Mouse (Mus musculus): ENCODE measurements around the gene Hdac1. TPM values are rescaled to one million over a fixed set of nuclear protein-coding genes. Genes with fewer than 3 reads are reported as not detected.

Gene Hdac1
- total and polyA plus RNA-seq, 2 experiments from 2014 or later = 38.0 to 56.6 TPM

- no peaks in the 10 kb centered on the region; the same call in 1 of the 2 replicates for H3K4me1 ChIP-seq (ENCODE audit: insufficient read depth, low read length)
- no peak within 1 kb of the TSS for H3K27ac ChIP-seq
- no peak for TF ChIP-seq CTCF (IDR thresholded peaks at IDR 0.05; ENCODE audit: low read depth)
- no peaks in the 10 kb centered on the region for H3K36me3 ChIP-seq (ENCODE audit: insufficient read depth, low read length)
- H3K4me2 ChIP-seq (ENCODE audit: low read depth, low read length) = no peak within 1 kb of the TSS
- ATAC-seq (no peak), DNase-seq (ENCODE audit: low spot score) (no peak)
- 93% methylated on average over 8 of the region's 8 CpGs for WGBS
- H3K9me3 ChIP-seq (ENCODE audit: low read length) = no peaks in the 10 kb centered on the region
- no peak within 1 kb of the TSS for H3K4me3 ChIP-seq (ENCODE audit: low read length)
- no peaks in the 10 kb centered on the region for H3K27me3 ChIP-seq (ENCODE audit: insufficient read depth, low read length)
- no peak within 1 kb of the TSS for H3K9ac ChIP-seq (replicated peaks; ENCODE audit: low read length)
These were observed 30.9 kb upstream of the Hdac1 start, which contains the start of gene Lck for GRCm38 (mm10) chr4:129573430-129573829. Gene Lck, minus strand, starts transcription at chr4:129573641.

- TF ChIP-seq CTCF (IDR thresholded peaks at IDR 0.05; ENCODE audit: low read depth) = no peak
- H3K36me3 ChIP-seq (ENCODE audit: insufficient read depth, low read length) = no peaks in the 10 kb centered on the region
- ATAC-seq = no peak
- WGBS = 93% methylated on average over 4 of the region's 4 CpGs
- no peak for DNase-seq (ENCODE audit: low spot score)
- H3K27ac ChIP-seq = no peak overlapping the region
- H3K27me3 ChIP-seq (ENCODE audit: insufficient read depth, low read length) = no peaks in the 10 kb centered on the region
- H3K9ac ChIP-seq (replicated peaks; ENCODE audit: low read length) = no peak overlapping the region
- H3K4me2 ChIP-seq (ENCODE audit: low read depth, low read length) = no peak overlapping the region
- H3K4me1 ChIP-seq (ENCODE audit: insufficient read depth, low read length) = no peaks in the 10 kb centered on the region; the same call in 1 of the 2 replicates
- H3K9me3 ChIP-seq (ENCODE audit: low read length) = no peaks in the 10 kb centered on the region
- no peak overlapping the region for H3K4me3 ChIP-seq (ENCODE audit: low read length)
These were observed 30.5 kb upstream of the Hdac1 start for GRCm38 (mm10) chr4:129573093-129573370.

- no peak for ATAC-seq
- Histone ChIP-seq H3K9ac (replicated peaks; ENCODE audit: low read length) (no peak overlapping the region), H3K4me2 (ENCODE audit: low read depth, low read length) (no peak overlapping the region), H3K27me3 (ENCODE audit: insufficient read depth, low read length) (no peaks in the 10 kb centered on the region), H3K4me3 (ENCODE audit: low read length) (no peak overlapping the region), H3K9me3 (ENCODE audit: low read length) (no peaks in the 10 kb centered on the region), H3K36me3 (ENCODE audit: insufficient read depth, low read length) (no peaks in the 10 kb centered on the region), H3K4me1 (ENCODE audit: insufficient read depth, low read length) (no peaks in the 10 kb centered on the region; the same call in 1 of the 2 replicates), H3K27ac (no peak overlapping the region)
- no peak for DNase-seq (ENCODE audit: low spot score)
- WGBS = 84% methylated on average over 13 of the region's 13 CpGs
- TF ChIP-seq CTCF (IDR thresholded peaks at IDR 0.05; ENCODE audit: low read depth) = no peak
These were observed 30.0 kb upstream of the Hdac1 start for GRCm38 (mm10) chr4:129572236-129573092.

GRCm38 (mm10) chr4:129571551-129572084, 29.1 kb upstream of the Hdac1 start:
- Histone ChIP-seq H3K9me3 (ENCODE audit: low read length) (no peaks in the 10 kb centered on the region), H3K4me3 (ENCODE audit: low read length) (no peak overlapping the region), H3K9ac (replicated peaks; ENCODE audit: low read length) (no peak overlapping the region), H3K36me3 (ENCODE audit: insufficient read depth, low read length) (no peaks in the 10 kb centered on the region), H3K4me1 (ENCODE audit: insufficient read depth, low read length) (no peaks in the 10 kb centered on the region), H3K27me3 (ENCODE audit: insufficient read depth, low read length) (no peaks in the 10 kb centered on the region), H3K27ac (no peak overlapping the region), H3K4me2 (ENCODE audit: low read depth, low read length) (no peak overlapping the region)
- DNase-seq (ENCODE audit: low spot score) (no peak), ATAC-seq (no peak)
- TF ChIP-seq CTCF (IDR thresholded peaks at IDR 0.05; ENCODE audit: low read depth) = no peak
- WGBS = 74% methylated on average over 8 of the region's 8 CpGs

- no peaks in the 10 kb centered on the region for H3K27me3 ChIP-seq (ENCODE audit: insufficient read depth, low read length)
- H3K36me3 ChIP-seq (ENCODE audit: insufficient read depth, low read length) = no peaks in the 10 kb centered on the region
- no peak overlapping the region for H3K4me3 ChIP-seq (ENCODE audit: low read length)
- ATAC-seq (no peak), DNase-seq (ENCODE audit: low spot score) (no peak)
- no peaks in the 10 kb centered on the region for H3K4me1 ChIP-seq (ENCODE audit: insufficient read depth, low read length)
- no peak overlapping the region for H3K4me2 ChIP-seq (ENCODE audit: low read depth, low read length)
- WGBS = 91% methylated on average over 6 of the region's 6 CpGs
- no peak for TF ChIP-seq CTCF (IDR thresholded peaks at IDR 0.05; ENCODE audit: low read depth)
- no peak overlapping the region for H3K27ac ChIP-seq
- no peak overlapping the region for H3K9ac ChIP-seq (replicated peaks; ENCODE audit: low read length)
- H3K9me3 ChIP-seq (ENCODE audit: low read length) = no peaks in the 10 kb centered on the region
These were observed 27.5 kb upstream of the Hdac1 start for GRCm38 (mm10) chr4:129570028-129570427.

GRCm38 (mm10) chr4:129568366-129568765, 25.9 kb upstream of the Hdac1 start:
- Histone ChIP-seq H3K36me3 (ENCODE audit: insufficient read depth, low read length) (no peaks in the 10 kb centered on the region), H3K27ac (no peak overlapping the region), H3K4me2 (ENCODE audit: low read depth, low read length) (no peak overlapping the region), H3K9ac (replicated peaks; ENCODE audit: low read length) (no peak overlapping the region), H3K4me3 (ENCODE audit: low read length) (no peak overlapping the region), H3K4me1 (ENCODE audit: insufficient read depth, low read length) (no peaks in the 10 kb centered on the region), H3K27me3 (ENCODE audit: insufficient read depth, low read length) (no peaks in the 10 kb centered on the region), H3K9me3 (ENCODE audit: low read length) (no peaks in the 10 kb centered on the region)
- no peak for TF ChIP-seq CTCF (IDR thresholded peaks at IDR 0.05; ENCODE audit: low read depth)
- no peak for ATAC-seq
- no peak for DNase-seq (ENCODE audit: low spot score)
- WGBS = 96% methylated on average over 7 of the region's 7 CpGs

GRCm38 (mm10) chr4:129565139-129565538, 22.6 kb upstream of the Hdac1 start:
- Histone ChIP-seq H3K4me1 (ENCODE audit: insufficient read depth, low read length) (no peaks in the 10 kb centered on the region), H3K4me3 (ENCODE audit: low read length) (no peak overlapping the region), H3K27ac (no peak overlapping the region), H3K4me2 (ENCODE audit: low read depth, low read length) (no peak overlapping the region), H3K36me3 (ENCODE audit: insufficient read depth, low read length) (no peaks in the 10 kb centered on the region), H3K9me3 (ENCODE audit: low read length) (no peaks in the 10 kb centered on the region), H3K9ac (replicated peaks; ENCODE audit: low read length) (no peak overlapping the region), H3K27me3 (ENCODE audit: insufficient read depth, low read length) (no peaks in the 10 kb centered on the region)
- no peak for DNase-seq (ENCODE audit: low spot score)
- no peak for ATAC-seq
- no peak for TF ChIP-seq CTCF (IDR thresholded peaks at IDR 0.05; ENCODE audit: low read depth)
- 85% methylated on average over 6 of the region's 6 CpGs for WGBS

All from hindbrain, postnatal 0 days (tissue).